Mouse (Mus musculus): ENCODE results near the gene Btnl2.

The Btnl2 gene

DNA sequence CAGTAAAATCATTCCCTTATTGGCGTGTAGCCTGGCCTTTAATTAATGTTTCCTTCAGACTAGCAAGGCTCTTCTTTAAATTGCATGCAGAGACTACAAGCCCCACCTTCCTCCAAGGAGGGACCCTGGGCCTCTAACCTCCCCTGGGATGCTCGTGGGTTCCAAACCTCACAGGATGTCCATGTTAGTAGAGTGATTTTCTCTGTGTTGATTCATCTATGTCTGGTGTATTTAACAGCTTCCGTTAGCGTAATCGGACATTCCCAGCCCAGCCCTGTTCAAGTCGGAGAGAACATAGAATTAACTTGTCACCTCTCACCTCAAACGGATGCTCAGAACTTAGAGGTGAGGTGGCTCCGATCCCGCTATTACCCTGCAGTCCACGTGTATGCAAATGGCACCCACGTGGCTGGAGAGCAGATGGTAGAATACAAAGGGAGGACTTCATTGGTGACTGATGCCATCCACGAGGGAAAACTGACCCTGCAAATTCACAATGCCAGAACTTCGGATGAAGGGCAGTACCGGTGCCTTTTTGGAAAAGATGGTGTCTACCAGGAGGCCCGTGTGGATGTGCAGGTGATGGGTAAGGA, 8.4 kb downstream of the Btnl2 start:
- Histone ChIP-seq H3K9me3 (ENCODE audit: low read length) (no peaks in the 10 kb centered on the region), H3K36me3 (ENCODE audit: insufficient read depth, low read length) (no peaks in the 10 kb centered on the region), H3K4me3 (replicated peaks; ENCODE audit: low read length) (no peak overlapping the region), H3K27me3 (ENCODE audit: insufficient read depth, low read length) (peaks cover 9% of the 10 kb centered on the region; the same call in 1 of the 2 replicates), H3K4me1 (replicated peaks; ENCODE audit: low read depth, low read length) (no peaks in the 10 kb centered on the region)
- TF ChIP-seq CTCF (conservative IDR thresholded peaks at IDR 0.05; ENCODE audit: low read length) (no peak), POU5F1 (IDR thresholded peaks at IDR 0.05; ENCODE audit: borderline replicate concordance, low read length) (no peak), NANOG (IDR thresholded peaks at IDR 0.05; ENCODE audit: borderline replicate concordance, low read length) (no peak)

DNA sequence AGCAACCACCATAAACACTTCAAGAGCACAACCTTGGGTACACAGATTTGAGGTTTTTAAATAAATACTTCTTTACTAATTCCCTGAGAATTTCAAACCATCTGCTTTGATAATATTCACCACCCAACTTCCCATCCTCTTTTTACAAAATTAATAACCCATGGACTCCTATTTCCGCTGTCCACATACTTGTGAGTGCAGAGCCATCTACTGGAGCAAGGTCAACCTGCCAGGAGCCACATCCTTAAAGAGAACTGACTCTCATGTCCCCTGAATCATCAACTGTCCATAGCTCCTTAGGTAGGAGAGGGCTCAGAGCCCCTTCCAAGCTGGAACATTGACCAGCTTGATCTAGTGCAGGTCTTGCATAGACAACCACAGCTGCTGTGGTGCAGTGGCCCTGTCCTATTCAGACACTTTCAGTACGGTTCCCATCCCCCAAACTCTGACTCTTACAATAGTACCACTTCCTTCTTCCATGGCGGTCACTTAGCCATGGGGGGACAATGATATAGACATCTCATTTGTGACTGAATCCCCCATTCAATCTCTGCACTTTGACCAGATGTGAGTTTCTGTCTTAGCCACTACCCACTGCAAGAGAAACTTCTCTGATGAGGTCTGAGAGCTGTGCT, 9.2 kb downstream of the Btnl2 start:
- Histone ChIP-seq H3K9me3 (ENCODE audit: low read length) (no peaks in the 10 kb centered on the region), H3K36me3 (ENCODE audit: insufficient read depth, low read length) (no peaks in the 10 kb centered on the region), H3K4me1 (replicated peaks; ENCODE audit: low read depth, low read length) (no peaks in the 10 kb centered on the region), H3K4me3 (replicated peaks; ENCODE audit: low read length) (no peak overlapping the region), H3K27me3 (ENCODE audit: insufficient read depth, low read length) (0 out of 2 replicates have a peak, but pooled peaks cover 10% of the 10 kb centered on the region)
- TF ChIP-seq CTCF (conservative IDR thresholded peaks at IDR 0.05; ENCODE audit: low read length) = no peak
- TF ChIP-seq NANOG (IDR thresholded peaks at IDR 0.05; ENCODE audit: borderline replicate concordance, low read length) = no peak
- TF ChIP-seq POU5F1 (IDR thresholded peaks at IDR 0.05; ENCODE audit: borderline replicate concordance, low read length) = no peak

DNA sequence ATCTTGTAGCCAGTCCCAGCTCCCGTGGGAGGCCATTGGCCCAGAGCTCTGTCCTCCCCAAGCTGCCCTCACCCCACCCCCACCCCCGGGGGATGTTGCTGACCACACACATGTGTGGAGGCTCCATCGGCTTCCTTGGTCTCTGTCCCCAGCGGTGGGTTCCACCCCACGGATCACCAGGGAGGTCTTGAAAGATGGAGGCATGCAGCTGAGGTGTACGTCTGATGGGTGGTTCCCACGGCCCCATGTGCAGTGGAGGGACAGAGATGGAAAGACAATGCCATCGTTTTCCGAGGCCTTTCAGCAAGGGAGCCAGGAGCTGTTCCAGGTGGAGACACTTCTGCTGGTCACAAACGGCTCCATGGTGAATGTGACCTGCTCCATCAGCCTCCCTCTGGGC, 10.4 kb downstream of the Btnl2 start:
- H3K4me3 ChIP-seq (replicated peaks; ENCODE audit: low read length) = no peak overlapping the region
- TF ChIP-seq CTCF (conservative IDR thresholded peaks at IDR 0.05; ENCODE audit: low read length) = no peak
- no peak for TF ChIP-seq POU5F1 (IDR thresholded peaks at IDR 0.05; ENCODE audit: borderline replicate concordance, low read length)
- no peak for TF ChIP-seq NANOG (IDR thresholded peaks at IDR 0.05; ENCODE audit: borderline replicate concordance, low read length)
- no peaks in the 10 kb centered on the region for H3K9me3 ChIP-seq (ENCODE audit: low read length)
- no peaks in the 10 kb centered on the region for H3K4me1 ChIP-seq (replicated peaks; ENCODE audit: low read depth, low read length)
- H3K27me3 ChIP-seq (ENCODE audit: insufficient read depth, low read length) = 0 out of 2 replicates have a peak, but pooled peaks cover 11% of the 10 kb centered on the region
- H3K36me3 ChIP-seq (ENCODE audit: insufficient read depth, low read length) = no peaks in the 10 kb centered on the region

DNA sequence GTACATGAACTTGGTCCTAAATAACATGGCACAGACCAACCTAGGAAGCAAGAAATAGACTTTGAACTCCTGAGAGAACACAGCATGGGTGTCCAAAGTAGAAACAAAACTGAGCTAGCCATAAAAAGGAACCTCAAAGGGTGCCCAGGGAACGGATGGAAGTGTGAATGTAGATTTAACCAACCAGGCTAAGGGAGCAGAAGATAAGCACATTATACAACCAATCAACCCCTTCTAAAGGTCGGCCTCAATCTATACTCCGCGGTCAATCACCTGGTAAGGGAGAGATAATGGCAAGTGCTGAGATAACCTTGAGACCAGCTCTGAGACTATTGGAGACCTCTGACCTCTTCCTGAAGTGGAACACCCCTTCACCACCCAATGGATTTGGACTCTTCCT, 15.9 kb downstream of the Btnl2 start:
- Histone ChIP-seq H3K36me3 (ENCODE audit: insufficient read depth, low read length) (no peaks in the 10 kb centered on the region), H3K9me3 (ENCODE audit: low read length) (no peaks in the 10 kb centered on the region), H3K27me3 (ENCODE audit: insufficient read depth, low read length) (peaks cover 15% of the 10 kb centered on the region), H3K4me1 (replicated peaks; ENCODE audit: low read depth, low read length) (no peaks in the 10 kb centered on the region), H3K4me3 (replicated peaks; ENCODE audit: low read length) (no peak overlapping the region)
- TF ChIP-seq NANOG (IDR thresholded peaks at IDR 0.05; ENCODE audit: borderline replicate concordance, low read length) = no peak
- TF ChIP-seq CTCF (conservative IDR thresholded peaks at IDR 0.05; ENCODE audit: low read length) = no peak
- no peak for TF ChIP-seq POU5F1 (IDR thresholded peaks at IDR 0.05; ENCODE audit: borderline replicate concordance, low read length)

DNA sequence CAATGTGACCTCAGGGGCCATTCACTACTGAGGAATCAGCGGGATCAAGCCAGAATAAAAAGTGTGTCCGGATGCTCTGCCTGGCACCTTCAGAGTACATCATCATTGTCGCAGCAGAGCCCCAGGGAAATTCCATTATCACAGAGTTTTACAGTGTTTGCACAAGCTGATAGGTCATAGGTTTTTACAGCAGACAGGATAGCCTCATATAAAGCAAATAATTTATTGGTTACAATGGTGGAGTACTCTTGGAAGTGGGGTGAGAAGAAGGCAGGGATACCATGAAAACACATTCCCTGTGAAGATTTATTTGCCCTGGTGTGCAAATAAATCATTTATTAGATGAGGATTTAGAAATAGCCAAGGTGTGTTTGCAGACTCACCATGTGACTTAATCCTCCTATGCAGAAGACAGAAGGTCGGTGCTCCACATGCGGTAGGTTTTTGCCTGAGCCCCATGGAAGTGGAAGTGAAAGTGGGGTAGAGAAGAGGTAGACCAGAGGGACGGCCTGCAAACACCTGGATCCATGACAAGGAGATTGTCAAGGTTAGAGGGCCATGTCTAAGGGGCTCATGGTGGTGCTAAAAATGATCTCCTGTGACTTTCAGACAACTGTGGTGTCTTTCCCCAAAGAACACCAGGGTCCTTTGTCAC, 18.6 kb downstream of the Btnl2 start:
- no peaks in the 10 kb centered on the region for H3K9me3 ChIP-seq (ENCODE audit: low read length)
- TF ChIP-seq NANOG (IDR thresholded peaks at IDR 0.05; ENCODE audit: borderline replicate concordance, low read length) (no peak), CTCF (conservative IDR thresholded peaks at IDR 0.05; ENCODE audit: low read length) (no peak), POU5F1 (IDR thresholded peaks at IDR 0.05; ENCODE audit: borderline replicate concordance, low read length) (no peak)
- H3K27me3 ChIP-seq (ENCODE audit: insufficient read depth, low read length) = peaks cover 15% of the 10 kb centered on the region
- no peak overlapping the region for H3K4me3 ChIP-seq (replicated peaks; ENCODE audit: low read length)
- H3K36me3 ChIP-seq (ENCODE audit: insufficient read depth, low read length) = no peaks in the 10 kb centered on the region
- no peaks in the 10 kb centered on the region for H3K4me1 ChIP-seq (replicated peaks; ENCODE audit: low read depth, low read length)

DNA sequence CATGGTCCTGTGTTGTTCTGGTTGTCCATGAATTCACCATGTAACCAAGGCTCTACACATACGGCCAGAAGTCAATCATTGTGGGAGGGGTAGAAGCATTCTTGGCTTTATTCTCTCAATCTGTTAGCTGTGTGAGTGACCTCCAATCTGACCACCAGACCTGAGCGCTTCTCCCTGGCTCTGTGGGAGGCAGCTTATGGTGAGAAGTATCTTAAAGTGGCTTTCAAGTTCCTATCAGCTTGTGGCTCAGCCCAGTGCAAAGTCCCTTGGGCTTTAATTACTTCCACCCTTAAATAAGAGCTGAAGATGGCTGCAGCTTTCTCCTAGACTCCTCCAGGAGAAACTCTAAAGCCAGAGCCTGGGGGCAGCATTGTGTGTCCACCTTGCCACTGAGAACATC, 22.2 kb downstream of the Btnl2 start, which contains the start of gene Btnl1:
Btnl1 (plus strand) TSS at position 286 of the 400 bp plus-strand sequence.
- TF ChIP-seq NANOG (IDR thresholded peaks at IDR 0.05; ENCODE audit: borderline replicate concordance, low read length) (no peak), POU5F1 (IDR thresholded peaks at IDR 0.05; ENCODE audit: borderline replicate concordance, low read length) (no peak), CTCF (conservative IDR thresholded peaks at IDR 0.05; ENCODE audit: low read length) (no peak)
- H3K4me3 ChIP-seq (replicated peaks; ENCODE audit: low read length) = no peak within 1 kb of the TSS
- peaks cover 18% of the 10 kb centered on the region for H3K27me3 ChIP-seq (ENCODE audit: insufficient read depth, low read length)
- H3K4me1 ChIP-seq (replicated peaks; ENCODE audit: low read depth, low read length) = peaks cover 14% of the 10 kb centered on the region
- no peaks in the 10 kb centered on the region for H3K9me3 ChIP-seq (ENCODE audit: low read length)
- no peaks in the 10 kb centered on the region for H3K36me3 ChIP-seq (ENCODE audit: insufficient read depth, low read length)

DNA sequence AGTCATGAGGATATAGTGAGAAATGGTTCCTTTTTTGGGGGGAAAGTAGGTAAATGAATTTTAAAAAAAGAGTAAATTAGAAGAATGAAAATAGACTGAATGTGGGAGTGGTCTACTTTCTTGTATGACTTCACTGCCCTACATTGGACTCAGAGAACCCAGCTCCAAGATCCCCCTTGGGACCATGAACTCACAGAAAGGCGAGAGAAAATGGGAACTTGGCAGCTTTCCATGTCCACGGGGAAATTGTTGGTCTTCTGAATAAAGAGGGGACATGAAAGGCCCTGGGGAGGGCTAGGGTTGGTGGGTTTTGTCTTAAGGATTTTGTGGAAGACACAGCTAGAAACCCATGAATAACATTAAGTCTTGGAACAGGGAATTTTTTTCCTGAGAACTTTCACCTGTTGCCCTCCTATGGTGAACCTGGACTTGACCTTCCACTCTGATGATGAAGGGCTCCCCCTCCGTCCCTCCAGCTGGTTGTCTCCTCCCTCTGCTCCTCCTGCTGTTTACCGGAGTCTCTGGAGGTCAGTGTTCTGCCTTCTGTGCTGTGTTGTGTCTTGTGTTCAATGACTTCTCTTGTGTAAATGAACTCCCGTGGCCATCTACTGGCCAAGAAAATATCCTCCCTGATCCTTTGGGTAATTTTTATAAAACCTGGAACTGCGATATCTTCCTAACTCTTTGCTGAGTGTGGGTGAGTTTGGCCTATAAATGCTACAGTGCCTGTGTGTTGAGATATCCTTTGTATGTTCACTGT, 23.0 kb downstream of the Btnl2 start:
- Histone ChIP-seq H3K36me3 (ENCODE audit: insufficient read depth, low read length) (no peaks in the 10 kb centered on the region), H3K27me3 (ENCODE audit: insufficient read depth, low read length) (peaks cover 17% of the 10 kb centered on the region), H3K4me1 (replicated peaks; ENCODE audit: low read depth, low read length) (peaks cover 22% of the 10 kb centered on the region), H3K4me3 (replicated peaks; ENCODE audit: low read length) (no peak overlapping the region), H3K9me3 (ENCODE audit: low read length) (no peaks in the 10 kb centered on the region)
- TF ChIP-seq POU5F1 (IDR thresholded peaks at IDR 0.05; ENCODE audit: borderline replicate concordance, low read length) = no peak
- no peak for TF ChIP-seq CTCF (conservative IDR thresholded peaks at IDR 0.05; ENCODE audit: low read length)
- TF ChIP-seq NANOG (IDR thresholded peaks at IDR 0.05; ENCODE audit: borderline replicate concordance, low read length) = no peak

DNA sequence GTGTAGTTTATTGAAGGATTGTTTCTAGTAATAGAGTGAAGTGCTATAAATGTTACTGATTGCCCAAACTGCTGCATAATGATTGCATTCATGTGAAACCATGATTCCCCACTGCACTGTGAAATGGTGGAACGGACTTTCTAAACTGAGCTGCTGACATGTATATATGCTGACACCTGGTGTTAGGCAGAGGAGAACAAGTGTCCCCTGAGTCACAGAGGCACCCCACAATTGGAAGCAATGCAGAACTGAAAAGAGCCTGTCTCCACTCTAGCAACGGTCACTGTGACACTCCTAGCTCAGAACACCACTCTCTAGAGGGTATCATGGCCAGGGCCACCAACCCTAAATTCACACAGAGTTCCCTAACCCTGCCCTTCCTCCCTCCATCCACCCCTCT, 24.1 kb downstream of the Btnl2 start:
- no peaks in the 10 kb centered on the region for H3K9me3 ChIP-seq (ENCODE audit: low read length)
- H3K27me3 ChIP-seq (ENCODE audit: insufficient read depth, low read length) = peaks cover 9% of the 10 kb centered on the region; the same call in 1 of the 2 replicates
- TF ChIP-seq CTCF (conservative IDR thresholded peaks at IDR 0.05; ENCODE audit: low read length) (no peak), POU5F1 (IDR thresholded peaks at IDR 0.05; ENCODE audit: borderline replicate concordance, low read length) (no peak), NANOG (IDR thresholded peaks at IDR 0.05; ENCODE audit: borderline replicate concordance, low read length) (no peak)
- no peaks in the 10 kb centered on the region for H3K36me3 ChIP-seq (ENCODE audit: insufficient read depth, low read length)
- no peak overlapping the region for H3K4me3 ChIP-seq (replicated peaks; ENCODE audit: low read length)
- H3K4me1 ChIP-seq (replicated peaks; ENCODE audit: low read depth, low read length) = peaks cover 25% of the 10 kb centered on the region
